Mouse (Mus musculus) small intestine, adult 2 months (tissue): ENCODE data around the gene Armc3.

ENCODE experiments used
- CTCF ChIP-seq: fragments of 200-500 bp; IDR thresholded peaks from 2 replicates; pipeline ENCODE4 v1.5.1; 2012; ENCODE audit warnings: low read depth, mild to moderate bottlenecking, control low read depth, inconsistent platforms, low read length, moderate library complexity, mixed read lengths; ENCODE audit not compliant: insufficient replicate concordance, insufficient read length; ENCODE audit errors: extremely low read depth
- POLR2A ChIP-seq: fragments of 200-500 bp; IDR thresholded peaks from 2 replicates; pipeline ENCODE4 v1.6.1; 2012; ENCODE audit warnings: low read depth, mild to moderate bottlenecking, control low read depth, inconsistent platforms, low read length, moderate library complexity

DNA sequence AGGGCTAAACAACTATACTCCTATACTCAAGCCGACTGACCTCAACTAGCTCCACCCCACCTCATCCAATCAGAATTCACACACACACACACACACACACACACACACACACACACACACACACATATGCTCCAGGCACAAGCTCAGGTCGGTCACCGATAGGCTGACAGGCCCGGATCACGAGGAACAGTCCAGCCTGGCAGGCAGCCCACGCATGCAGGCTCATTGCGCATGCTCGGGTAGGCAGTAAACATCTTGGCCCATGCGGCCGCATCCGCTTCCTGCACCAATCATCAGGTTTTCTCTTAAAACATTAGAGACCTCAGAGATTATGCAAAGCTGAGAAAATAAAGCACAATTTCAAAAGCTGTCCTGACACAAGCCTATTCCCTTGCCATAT lies 50.5 kb downstream of the Armc3 start:
- TF ChIP-seq CTCF = no peak
- TF ChIP-seq POLR2A = no peak
